Mouse (Mus musculus) ES-Bruce4 (cell line): ENCODE data around the gene Me1.

Experiments
- CTCF ChIP-seq: IDR thresholded peaks from one replicate; pipeline ENCODE4 v1.8.1; 2011; ENCODE audit warnings: low read depth, low read length
- POLR2A ChIP-seq: IDR thresholded peaks from one replicate; pipeline ENCODE4 v1.8.1; 2011; ENCODE audit warnings: low read length; ENCODE audit not compliant: insufficient read depth

DNA sequence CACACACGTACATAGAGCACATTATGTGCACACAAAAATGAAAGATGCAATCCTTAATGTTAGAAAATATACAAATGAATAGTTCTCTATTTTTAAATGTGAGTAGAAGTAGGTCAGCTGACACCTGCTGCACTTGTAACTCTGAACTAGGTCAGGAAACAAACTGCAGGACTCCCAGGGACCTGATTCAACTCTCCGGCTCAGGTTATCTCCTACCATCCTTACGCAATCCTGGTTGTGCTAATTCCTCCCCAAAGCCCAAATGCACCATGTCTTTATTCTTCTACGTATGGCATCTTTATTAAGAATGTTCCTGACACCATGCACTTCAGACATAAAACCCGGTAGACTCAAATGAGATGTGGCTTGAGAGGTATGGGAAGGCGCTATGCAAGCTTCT lies 15.3 kb downstream of the Me1 start:
- TF ChIP-seq CTCF (no peak), POLR2A (no peak)
